11 mouse cellular contexts compared by ENCODE assay signal in the genomic region with DNA sequence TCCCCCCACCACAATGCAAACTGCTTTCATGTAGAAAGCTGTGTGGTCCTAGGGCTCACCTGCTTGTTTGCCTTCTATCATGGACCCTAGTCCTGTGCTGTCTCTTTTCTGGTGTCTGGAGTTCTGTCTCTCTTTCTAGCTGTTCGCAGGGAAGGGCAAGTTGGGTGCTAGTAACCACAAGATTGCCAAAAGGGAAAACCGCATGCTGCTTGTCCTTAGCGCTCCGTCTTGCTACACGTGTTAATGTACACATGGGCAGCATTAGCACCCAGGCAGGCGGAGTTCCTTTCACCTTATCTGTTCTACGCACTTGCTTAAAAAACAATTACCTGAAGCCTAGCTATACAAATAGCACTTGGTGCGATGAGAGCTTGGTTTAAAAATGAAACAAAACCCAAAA.
A peak's percentile ranks its signal among the peaks of the same experiment; 100 is the strongest.
DNase-seq lines count a peak whose midpoint lies in the region; ATAC-seq and TF ChIP-seq lines count a peak whose summit lies in the region.
"Had no signal": no experiment of that assay in that cellular context is flagged by ENCODE, and none has a peak within 500 bp of the region (broad histone marks: within the 10 kb centered on the region; RNA-seq: fewer than 3 reads in every experiment).

No protein-coding gene starts in this region.

- H3K36me3 ChIP-seq in intestine, embryonic 15.5 days = no peaks in the 10 kb centered on the region
- H3K36me3 ChIP-seq: hindbrain, embryonic 13.5 days had no signal

- H3K4me2 ChIP-seq in intestine, embryonic 15.5 days (replicated peaks) = peak overlapping the region; percentile 24
- H3K4me2 ChIP-seq: hindbrain, embryonic 13.5 days had no signal

- WGBS in lung, adult 2 months = 24% methylated on average over 8 of the region's 8 CpGs
- WGBS in intestine, embryonic 15.5 days = 58% methylated on average over 8 of the region's 8 CpGs

- H3K4me3 ChIP-seq in lung, adult 2 months (replicated peaks; ENCODE audit: extremely low read depth, low read depth, low read length) = peak overlapping the region; percentile 24
- H3K4me3 ChIP-seq in intestine, embryonic 15.5 days (replicated peaks) = no peak overlapping the region
- H3K4me3 ChIP-seq: hindbrain, embryonic 13.5 days had no signal

- no peaks in the 10 kb centered on the region for H3K4me1 ChIP-seq in lung, adult 2 months (ENCODE audit: control insufficient read depth, insufficient read depth, low read length)
- no peaks in the 10 kb centered on the region for H3K4me1 ChIP-seq in intestine, embryonic 15.5 days (replicated peaks)

- H3K27ac ChIP-seq in intestine, embryonic 15.5 days = no peak overlapping the region
- H3K27ac ChIP-seq: hindbrain, embryonic 13.5 days had no signal

- DNase-seq in frontal cortex, postnatal 10 days (ENCODE audit: low spot score in 2 of 2) = no peak
- DNase-seq in lung, adult 2 months = no peak
- no peak for DNase-seq in lung, postnatal 10 days
- no peak for DNase-seq in urinary bladder, postnatal 25 days (ENCODE audit: low spot score)
- DNase-seq in spleen, postnatal 36 days (ENCODE audit: low spot score in 2 of 2) = no peak
- DNase-seq: cerebellum, adult 11 months; thymus, adult 2 months had no signal

- no peak overlapping the region for H3K9ac ChIP-seq in intestine, embryonic 15.5 days
- H3K9ac ChIP-seq: hindbrain, embryonic 13.5 days had no signal

- TF ChIP-seq POLR2A in lung, adult 2 months (IDR thresholded peaks at IDR 0.05; ENCODE audit: borderline replicate concordance, extremely low read depth, low read depth, low read length) = no peak

- no peaks in the 10 kb centered on the region for H3K9me3 ChIP-seq in intestine, embryonic 15.5 days

- ATAC-seq in frontal cortex, adult (ENCODE audit: low TSS enrichment) = peak; percentile 59
- no peak for ATAC-seq in intestine, embryonic 15.5 days
- 0 out of 2 replicates have a peak, but pooled peaks have one; percentile 41 for ATAC-seq in megakaryocyte-erythroid progenitor cell, adult 5-6 weeks (replicated peaks; ENCODE audit: low FRiP score, low TSS enrichment, poor library complexity, severe bottlenecking)

- TF ChIP-seq CTCF in lung, adult 2 months (IDR thresholded peaks at IDR 0.05; ENCODE audit: insufficient read depth, low read length) = no peak

- no peaks in the 10 kb centered on the region for H3K27me3 ChIP-seq in intestine, embryonic 15.5 days (replicated peaks)
- H3K27me3 ChIP-seq: hindbrain, embryonic 13.5 days had no signal
